Mouse (Mus musculus) cerebellum, adult 2 months (tissue): Measurements from ENCODE around the gene Zfp275.
"Not testable (repeated sequence)": the region's sequence is repeated elsewhere in the genome, so short reads cannot be mapped to it uniquely, and the experiment has no call there.

ENCODE experiments used
- CTCF ChIP-seq: fragments of 200-500 bp; IDR thresholded peaks from 2 replicates; pipeline ENCODE4 v1.5.1; 2011; ENCODE audit warnings: low read depth, mild to moderate bottlenecking, control low read depth, low read length, moderate library complexity, borderline replicate concordance; ENCODE audit not compliant: insufficient read depth
- POLR2A ChIP-seq: fragments of 200-500 bp; IDR thresholded peaks from 2 replicates; pipeline ENCODE4 v1.6.1; 2011; ENCODE audit warnings: low read length, control low read depth, borderline replicate concordance; ENCODE audit not compliant: insufficient read depth

DNA sequence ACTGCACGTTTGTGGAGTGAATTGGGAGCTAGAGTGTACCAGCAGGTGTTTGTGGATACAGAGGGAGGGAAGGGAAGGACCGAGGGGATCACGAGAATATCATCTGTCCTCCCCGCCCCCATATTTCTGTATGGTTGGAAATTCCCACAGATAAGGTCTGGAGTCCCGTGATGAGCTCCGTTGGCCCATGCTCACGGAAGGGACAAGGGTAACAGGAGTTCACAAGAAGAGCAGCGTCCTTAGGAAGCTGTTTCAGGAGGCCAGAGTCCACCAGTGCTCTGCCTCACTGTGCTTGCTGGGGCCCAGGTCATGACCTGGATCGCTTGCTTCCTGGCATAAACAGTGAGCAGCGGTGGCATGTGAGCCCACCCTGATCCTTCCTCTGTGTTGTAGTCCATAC, 46.7 kb upstream of the Zfp275 start:
- not testable (repeated sequence) for TF ChIP-seq POLR2A, CTCF
